Mouse (Mus musculus): ENCODE results near the gene AI661453. TPM values are rescaled to one million over a fixed set of nuclear protein-coding genes. Genes with fewer than 3 reads are reported as not detected.
"Not testable (repeated sequence)": the region's sequence is repeated elsewhere in the genome, so short reads cannot be mapped to it uniquely, and the experiment has no call there.

The AI661453 gene
- polyA plus RNA-seq, 1 experiment from 2014 or later, result 1.1 TPM

- 72% methylated on average over 11 of the region's 11 CpGs for whole genome bisulfite sequencing
- Histone ChIP-seq H3K27me3 (ENCODE audit: insufficient read depth, poor library complexity, severe bottlenecking) (no peaks in the 10 kb centered on the region), H3K4me3 (no peak overlapping the region), H3K9me3 (no peaks in the 10 kb centered on the region), H3K4me1 (no peaks in the 10 kb centered on the region), H3K27ac (0 out of 2 replicates have a peak overlapping the region, but pooled peaks have one; percentile 53), H3K36me3 (peaks cover 92% of the 10 kb centered on the region)
- no peak for DNase-seq (ENCODE audit: low spot score)
Observed at GRCm38 (mm10) chr17:47494132-47494531, 57.7 kb downstream of the AI661453 start.

- WGBS, result 8% methylated on average over 11 of the region's 11 CpGs
- no peak for DNase-seq (ENCODE audit: low spot score)
- H3K4me3 ChIP-seq, result peak overlapping the region; percentile 86
Observed at GRCm38 (mm10) chr17:47501531-47501930, 65.1 kb downstream of the AI661453 start.

GRCm38 (mm10) chr17:47501946-47502706 is 65.7 kb downstream of the AI661453 start, which contains the start of gene Taf8:
Taf8 (minus strand) TSS chr17:47502292.
- H3K4me3 ChIP-seq, result peak within 1 kb of the TSS; percentile 86
- peaks cover 29% of the 10 kb centered on the region for H3K4me1 ChIP-seq
- H3K27me3 ChIP-seq (ENCODE audit: insufficient read depth, poor library complexity, severe bottlenecking), result no peaks in the 10 kb centered on the region
- peak within 1 kb of the TSS; percentile 97 for H3K27ac ChIP-seq
- H3K36me3 ChIP-seq, result peaks cover 27% of the 10 kb centered on the region
- H3K9me3 ChIP-seq, result no peaks in the 10 kb centered on the region
- peak; percentile 98 for DNase-seq (ENCODE audit: low spot score)
- 2% methylated on average over 40 of the region's 40 CpGs for WGBS

More at GRCm38 (mm10) chr17:47501531-47501930, 65.1 kb downstream of the AI661453 start:
- Histone ChIP-seq H3K27me3 (ENCODE audit: insufficient read depth, poor library complexity, severe bottlenecking) (no peaks in the 10 kb centered on the region), H3K27ac (peak overlapping the region; percentile 97), H3K36me3 (peaks cover 32% of the 10 kb centered on the region), H3K9me3 (no peaks in the 10 kb centered on the region), H3K4me1 (peaks cover 29% of the 10 kb centered on the region)

GRCm38 (mm10) chr17:47502707-47503045 is 66.3 kb downstream of the AI661453 start:
- peaks cover 22% of the 10 kb centered on the region for H3K36me3 ChIP-seq
- H3K9me3 ChIP-seq; DNase-seq (ENCODE audit: low spot score); H3K4me3 ChIP-seq; H3K27me3 ChIP-seq (ENCODE audit: insufficient read depth, poor library complexity, severe bottlenecking): not testable (repeated sequence)
- H3K27ac ChIP-seq, result peak overlapping the region; percentile 97
- H3K4me1 ChIP-seq, result peaks cover 35% of the 10 kb centered on the region
- 78% methylated on average over 6 of the region's 6 CpGs for WGBS

- no peak overlapping the region for H3K27ac ChIP-seq
- H3K36me3 ChIP-seq, result peaks cover 15% of the 10 kb centered on the region; the same call in 1 of the 2 replicates
- H3K4me3 ChIP-seq, result no peak overlapping the region
- no peaks in the 10 kb centered on the region for H3K27me3 ChIP-seq (ENCODE audit: insufficient read depth, poor library complexity, severe bottlenecking)
- no peak for DNase-seq (ENCODE audit: low spot score)
- H3K9me3 ChIP-seq, result no peaks in the 10 kb centered on the region
- H3K4me1 ChIP-seq, result peaks cover 43% of the 10 kb centered on the region
Observed at GRCm38 (mm10) chr17:47503689-47504088, 67.3 kb downstream of the AI661453 start.

GRCm38 (mm10) chr17:47504228-47504627 is 67.8 kb downstream of the AI661453 start:
- peaks cover 9% of the 10 kb centered on the region; the same call in 1 of the 2 replicates for H3K36me3 ChIP-seq
- peak overlapping the region; percentile 70 for H3K4me3 ChIP-seq
- no peaks in the 10 kb centered on the region for H3K27me3 ChIP-seq (ENCODE audit: insufficient read depth, poor library complexity, severe bottlenecking)
- peaks cover 43% of the 10 kb centered on the region for H3K4me1 ChIP-seq
- WGBS, result 56% methylated on average over 5 of the region's 5 CpGs
- no peak for DNase-seq (ENCODE audit: low spot score)
- peak overlapping the region; percentile 92 for H3K27ac ChIP-seq
- no peaks in the 10 kb centered on the region for H3K9me3 ChIP-seq

DNA sequence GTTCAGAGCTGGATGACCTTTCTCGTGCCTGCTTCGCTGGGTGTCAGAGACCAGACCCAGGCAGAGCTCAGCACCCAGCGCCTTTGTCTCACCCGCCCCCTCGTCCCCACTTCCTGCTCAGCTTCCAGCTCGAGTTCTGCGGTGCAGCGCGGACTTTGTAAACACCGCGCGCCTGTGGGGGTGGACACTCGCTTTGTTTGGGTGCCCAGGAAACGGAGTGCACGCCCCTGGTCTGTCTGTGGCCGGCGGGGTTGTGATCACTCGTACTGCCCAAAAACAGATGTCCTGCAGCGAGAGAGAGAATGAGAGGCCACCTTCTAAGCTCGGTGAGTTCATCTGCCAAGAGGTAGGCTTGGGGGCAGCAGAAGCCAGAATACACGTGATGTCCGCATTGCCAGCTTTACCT is 68.5 kb downstream of the AI661453 start, which contains the start of gene Ccnd3:
Gene Ccnd3, plus strand, starts transcription at position 111 of the 406 bp plus-strand sequence.
- H3K36me3 ChIP-seq, result peaks cover 5% of the 10 kb centered on the region; the same call in 1 of the 2 replicates
- peak within 1 kb of the TSS; percentile 92 for H3K27ac ChIP-seq
- 2% methylated on average over 22 of the region's 22 CpGs for WGBS
- H3K4me1 ChIP-seq, result peaks cover 45% of the 10 kb centered on the region
- no peaks in the 10 kb centered on the region for H3K27me3 ChIP-seq (ENCODE audit: insufficient read depth, poor library complexity, severe bottlenecking)
- DNase-seq (ENCODE audit: low spot score), result peak; percentile 90
- no peaks in the 10 kb centered on the region for H3K9me3 ChIP-seq
- peak within 1 kb of the TSS; percentile 70 for H3K4me3 ChIP-seq

GRCm38 (mm10) chr17:47505566-47505965 is 69.2 kb downstream of the AI661453 start:
- peaks cover 3% of the 10 kb centered on the region; the same call in 1 of the 2 replicates for H3K36me3 ChIP-seq
- peak overlapping the region; percentile 92 for H3K27ac ChIP-seq
- H3K9me3 ChIP-seq, result no peaks in the 10 kb centered on the region
- peaks cover 45% of the 10 kb centered on the region for H3K4me1 ChIP-seq
- H3K27me3 ChIP-seq (ENCODE audit: insufficient read depth, poor library complexity, severe bottlenecking), result no peaks in the 10 kb centered on the region
- DNase-seq (ENCODE audit: low spot score), result no peak
- peak overlapping the region; percentile 70 for H3K4me3 ChIP-seq
- WGBS, result 68% methylated on average over 2 of the region's 2 CpGs

DNA sequence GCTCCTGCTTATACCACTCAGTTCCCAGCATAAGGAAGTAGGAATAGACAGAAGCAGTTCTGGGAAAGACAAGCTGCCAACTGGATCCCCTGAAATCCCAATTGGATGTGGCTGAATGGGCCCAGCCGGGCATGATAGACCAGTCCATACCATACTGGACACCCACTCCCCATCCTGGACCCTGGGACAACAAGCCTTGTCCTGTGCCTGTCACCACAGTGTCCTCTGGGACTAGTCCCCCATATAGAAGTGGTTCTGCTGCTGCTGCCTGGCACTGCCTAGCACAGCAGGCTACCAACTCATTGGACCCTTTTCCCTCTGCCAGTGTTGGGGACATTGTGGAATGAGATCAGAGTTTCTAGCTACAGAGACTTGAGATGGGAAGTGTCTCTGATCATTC is 69.6 kb downstream of the AI661453 start:
- no peaks in the 10 kb centered on the region for H3K9me3 ChIP-seq
- peaks cover 42% of the 10 kb centered on the region for H3K4me1 ChIP-seq
- no peak for DNase-seq (ENCODE audit: low spot score)
- H3K27ac ChIP-seq, result no peak overlapping the region
- 91% methylated on average over 1 of the region's 1 CpGs for WGBS
- H3K27me3 ChIP-seq (ENCODE audit: insufficient read depth, poor library complexity, severe bottlenecking), result no peaks in the 10 kb centered on the region
- H3K4me3 ChIP-seq, result no peak overlapping the region
- no peaks in the 10 kb centered on the region for H3K36me3 ChIP-seq

DNA sequence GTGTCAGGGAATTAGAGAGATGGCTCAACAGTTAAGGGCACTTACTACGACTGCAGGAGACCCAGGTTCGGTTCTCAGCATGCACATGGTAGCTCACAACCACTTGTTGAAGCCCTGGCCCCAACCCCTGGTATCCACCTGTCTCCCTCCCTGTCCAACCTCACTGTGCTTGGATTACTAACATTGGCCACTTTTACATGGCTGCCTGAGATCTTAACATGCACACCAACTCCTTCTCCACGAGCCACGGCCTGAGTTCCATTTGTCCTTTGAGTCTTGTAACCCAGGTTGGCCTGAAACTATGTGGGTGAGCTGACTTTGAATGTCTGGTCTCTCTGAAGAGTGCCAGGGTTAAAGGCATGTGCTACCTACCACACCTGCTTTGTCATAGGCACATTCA is 70.3 kb downstream of the AI661453 start:
- WGBS, result 87% methylated on average over 4 of the region's 4 CpGs
- H3K27ac ChIP-seq, result no peak overlapping the region
- H3K4me3 ChIP-seq, result no peak overlapping the region
- no peaks in the 10 kb centered on the region for H3K36me3 ChIP-seq
- no peaks in the 10 kb centered on the region for H3K27me3 ChIP-seq (ENCODE audit: insufficient read depth, poor library complexity, severe bottlenecking)
- no peaks in the 10 kb centered on the region for H3K9me3 ChIP-seq
- H3K4me1 ChIP-seq, result peaks cover 43% of the 10 kb centered on the region
- DNase-seq (ENCODE audit: low spot score), result no peak

- H3K27ac ChIP-seq, result peak overlapping the region; percentile 64
- 78% methylated on average over 2 of the region's 2 CpGs for WGBS
- no peak for DNase-seq (ENCODE audit: low spot score)
- H3K9me3 ChIP-seq, result no peaks in the 10 kb centered on the region
- H3K4me3 ChIP-seq, result no peak overlapping the region
- H3K27me3 ChIP-seq (ENCODE audit: insufficient read depth, poor library complexity, severe bottlenecking), result no peaks in the 10 kb centered on the region
- H3K36me3 ChIP-seq, result no peaks in the 10 kb centered on the region
- H3K4me1 ChIP-seq, result peaks cover 45% of the 10 kb centered on the region
Observed at GRCm38 (mm10) chr17:47507523-47507922, 71.1 kb downstream of the AI661453 start.

- peak; percentile 93 for DNase-seq (ENCODE audit: low spot score)
- Histone ChIP-seq H3K9me3 (no peaks in the 10 kb centered on the region), H3K27me3 (ENCODE audit: insufficient read depth, poor library complexity, severe bottlenecking) (no peaks in the 10 kb centered on the region), H3K36me3 (no peaks in the 10 kb centered on the region), H3K4me1 (peaks cover 50% of the 10 kb centered on the region), H3K27ac (peak overlapping the region; percentile 79), H3K4me3 (peak overlapping the region; percentile 45)
- WGBS, result 33% methylated on average over 12 of the region's 12 CpGs
Observed at GRCm38 (mm10) chr17:47508012-47508608, 71.7 kb downstream of the AI661453 start.

GRCm38 (mm10) chr17:47509031-47509705 is 72.8 kb downstream of the AI661453 start:
- no peaks in the 10 kb centered on the region for H3K9me3 ChIP-seq
- no peaks in the 10 kb centered on the region for H3K27me3 ChIP-seq (ENCODE audit: insufficient read depth, poor library complexity, severe bottlenecking)
- H3K4me1 ChIP-seq, result peaks cover 58% of the 10 kb centered on the region
- 65% methylated on average over 9 of the region's 9 CpGs for WGBS
- no peak for DNase-seq (ENCODE audit: low spot score)
- 0 out of 2 replicates have a peak overlapping the region, but pooled peaks have one; percentile 7 for H3K27ac ChIP-seq
- no peak overlapping the region for H3K4me3 ChIP-seq
- H3K36me3 ChIP-seq, result no peaks in the 10 kb centered on the region
